Mouse (Mus musculus) CH12.LX (cell line): ENCODE results near the gene Dgcr2. TPM values are rescaled to one million over a fixed set of nuclear protein-coding genes. Genes with fewer than 3 reads are reported as not detected.

Experiments
- DNase-seq: peaks from one replicate; pipeline ENCODE4 v3.0.0-alpha.2; 2013; ENCODE audit errors: extremely low read depth
- H3K27ac ChIP-seq: 2 replicates; pipeline ENCODE4 v1.5.1; 2012; ENCODE audit warnings: low read depth, mild to moderate bottlenecking, control low read depth, moderate library complexity; ENCODE audit not compliant: insufficient read depth
- H3K27me3 ChIP-seq: replicated peaks from 2 replicates; pipeline ENCODE3; 2012; ENCODE audit warnings: inconsistent platforms
- H3K36me3 ChIP-seq, 2 experiments: replicated peaks in 1 of 2; 2 replicates each; pipeline versions ENCODE3 to v1.6.1; 2012; ENCODE audit warnings: inconsistent platforms in 1 of 2, low read length in 1 of 2, mild to moderate bottlenecking in 1 of 2, mixed read lengths in 1 of 2, moderate library complexity in 1 of 2; ENCODE audit not compliant: control insufficient read depth in 1 of 2, insufficient read depth in 1 of 2
- H3K4me1 ChIP-seq, 2 experiments: 2 replicates each; pipeline ENCODE4 v1.6.1; 2012; ENCODE audit warnings: inconsistent platforms in 1 of 2, moderate library complexity in 1 of 2; ENCODE audit not compliant: insufficient read depth in 2 of 2, control insufficient read depth in 1 of 2
- H3K4me2 ChIP-seq: 2 replicates; pipeline ENCODE4 v1.6.1; 2012; ENCODE audit warnings: low read depth, mild to moderate bottlenecking, control low read depth; ENCODE audit not compliant: poor library complexity, insufficient read depth, severe bottlenecking
- H3K4me3 ChIP-seq, 3 experiments: fragments of 150-350 bp in 1 of 3; sonication (generic) in 1 of 3; replicated peaks in 1 of 3; 2 replicates each; pipeline versions ENCODE3 to v1.5.1; 2011 to 2012; ENCODE audit warnings: low read depth in 2 of 3, low read length in 2 of 3, mild to moderate bottlenecking in 2 of 3, moderate library complexity in 2 of 3, control low read depth in 1 of 3, improper control_type of control experiment in 1 of 3, inconsistent platforms in 1 of 3, mixed read lengths in 1 of 3; ENCODE audit not compliant: poor library complexity in 1 of 3
- H3K79me2 ChIP-seq: replicated peaks from 2 replicates; pipeline ENCODE4 v1.6.1; 2012; ENCODE audit warnings: mild to moderate bottlenecking, moderate library complexity; ENCODE audit not compliant: control insufficient read depth, poor library complexity, insufficient read depth, severe bottlenecking; ENCODE audit errors: extremely low read depth
- H3K9ac ChIP-seq: 2 replicates; pipeline ENCODE4 v1.6.1; 2012; ENCODE audit warnings: low read depth, mild to moderate bottlenecking, control low read depth, moderate library complexity; ENCODE audit not compliant: insufficient read depth
- H3K9me3 ChIP-seq: replicated peaks from 2 replicates; pipeline ENCODE3; 2012; ENCODE audit warnings: low read length, inconsistent platforms, mixed read lengths
- CTCF ChIP-seq, 2 experiments: IDR thresholded peaks in 1 of 2; conservative IDR thresholded peaks in 1 of 2; 2 replicates each; pipeline ENCODE4 v1.5.1; 2011 to 2012; ENCODE audit warnings: low read depth in 2 of 2, low read length in 2 of 2, improper control_type of control experiment in 1 of 2, inconsistent platforms in 1 of 2, mild to moderate bottlenecking in 1 of 2, moderate library complexity in 1 of 2
- ELF1 ChIP-seq: IDR thresholded peaks from 2 replicates; pipeline ENCODE4 v1.6.1; 2014; ENCODE audit warnings: low read depth, mild to moderate bottlenecking, inconsistent platforms, low read length, improper control_type of control experiment
- ETS1 ChIP-seq: conservative IDR thresholded peaks from 2 replicates; pipeline ENCODE4 v1.6.1; 2012; ENCODE audit warnings: low read depth, mild to moderate bottlenecking, inconsistent platforms, low read length, improper control_type of control experiment, moderate library complexity
- HCFC1 ChIP-seq: IDR thresholded peaks from 2 replicates; pipeline ENCODE4 v1.6.1; 2012; ENCODE audit warnings: low read depth, mild to moderate bottlenecking, inconsistent platforms, low read length, improper control_type of control experiment
- JUND ChIP-seq: conservative IDR thresholded peaks from 2 replicates; pipeline ENCODE4 v1.6.1; 2011; ENCODE audit warnings: low read depth, low read length, improper control_type of control experiment
- MAFK ChIP-seq: IDR thresholded peaks from 2 replicates; pipeline ENCODE4 v1.6.1; 2011; ENCODE audit warnings: low read length, improper control_type of control experiment; ENCODE audit not compliant: insufficient replicate concordance
- MAX ChIP-seq: IDR thresholded peaks from 2 replicates; pipeline ENCODE4 v1.6.1; 2011; ENCODE audit warnings: low read length, improper control_type of control experiment
- MAZ ChIP-seq: IDR thresholded peaks from 2 replicates; pipeline ENCODE4 v1.6.1; 2012; ENCODE audit warnings: low read depth, mild to moderate bottlenecking, inconsistent platforms, low read length, improper control_type of control experiment, moderate library complexity
- MEF2A ChIP-seq: IDR thresholded peaks from 2 replicates; pipeline ENCODE4 v1.6.1; 2014; ENCODE audit warnings: low read depth, mild to moderate bottlenecking, inconsistent platforms, low read length, improper control_type of control experiment, borderline replicate concordance
- MXI1 ChIP-seq: IDR thresholded peaks from 2 replicates; pipeline ENCODE4 v1.6.1; 2011; ENCODE audit warnings: mild to moderate bottlenecking, low read depth, low read length, improper control_type of control experiment
- NRF1 ChIP-seq: IDR thresholded peaks from 2 replicates; pipeline ENCODE4 v1.6.1; 2014; ENCODE audit warnings: low read depth, mild to moderate bottlenecking, inconsistent platforms, low read length, improper control_type of control experiment, moderate library complexity
- PAX5 ChIP-seq: IDR thresholded peaks from 2 replicates; pipeline ENCODE4 v1.6.1; 2012; ENCODE audit warnings: low read length, inconsistent platforms, mixed read lengths
- POLR2A ChIP-seq: IDR thresholded peaks from 2 replicates; pipeline ENCODE4 v1.6.1; 2011; ENCODE audit warnings: low read depth, mild to moderate bottlenecking, improper control_type of control experiment, low read length
- POLR2AphosphoS2 ChIP-seq: IDR thresholded peaks from 2 replicates; pipeline ENCODE4 v1.6.1; 2011; ENCODE audit warnings: low read depth, low read length, improper control_type of control experiment
- RAD21 ChIP-seq: IDR thresholded peaks from 2 replicates; pipeline ENCODE4 v1.6.1; 2011; ENCODE audit warnings: low read depth, mild to moderate bottlenecking, low read length, improper control_type of control experiment, moderate library complexity
- SIN3A ChIP-seq: IDR thresholded peaks from 2 replicates; pipeline ENCODE4 v1.6.1; 2012; ENCODE audit warnings: low read length, improper control_type of control experiment, inconsistent platforms
- SMC3 ChIP-seq: IDR thresholded peaks from 2 replicates; pipeline ENCODE4 v1.6.1; 2011; ENCODE audit warnings: low read depth, low read length, improper control_type of control experiment
- USF2 ChIP-seq: conservative IDR thresholded peaks from 2 replicates; pipeline ENCODE4 v1.6.1; 2011; ENCODE audit warnings: low read depth, low read length, improper control_type of control experiment
- ZC3H11A ChIP-seq: IDR thresholded peaks from 2 replicates; pipeline ENCODE4 v1.6.1; 2012; ENCODE audit warnings: low read depth, mild to moderate bottlenecking, inconsistent platforms, low read length, improper control_type of control experiment
- dilution Hi-C: fragments of 300-500 bp; cut with MboI; formaldehyde crosslinking; loops from 2 replicates; pipeline ENCODE4 v1.14.3; 2020; ENCODE audit warnings: low sequenced_read_pairs; ENCODE audit not compliant: extremely low pct_unique_long_range_greater_than_20kb, extremely low pct_ligation_motif_present
- in situ Hi-C: fragments of 300-500 bp; cut with MboI; formaldehyde crosslinking; loops from 3 replicates; pipeline ENCODE4 v1.14.3; 2019; ENCODE audit warnings: low sequenced_read_pairs, low pct_ligation_motif_present, low pct_unique_long_range_greater_than_20kb, mixed read lengths
- polyA plus RNA-seq: library from polyadenylated mRNA; unstranded; fragments of >175 nt; gene quantifications from 2 replicates; pipeline ENCODE4 v1.2.1, GENCODE M21; 2012; ENCODE audit warnings: low read depth; ENCODE audit not compliant: insufficient read length
- total RNA-seq, 2 experiments: library from RNA; depleted of rRNA; stranded (reverse); fragments of 300-350 nt in 1 of 2; fragments of >200 nt in 1 of 2; gene quantifications; 2 replicates each; pipeline ENCODE4 v1.2.3; 2012 to 2014

The Dgcr2 gene
- total and polyA plus RNA-seq, 3 experiments: 41.5 to 54.8 (median 48.0) TPM

GRCm38 (mm10) chr16:17876096-17876495 lies 22.3 kb downstream of the Dgcr2 start:
- peaks cover 0 to 3% of the 10 kb centered on the region in 2 experiments; a peak in 1 of 4 replicates for H3K4me1 ChIP-seq
- no peak overlapping the region for H3K9ac ChIP-seq
- H3K27ac ChIP-seq: no peak overlapping the region
- peaks cover 22 to 80% of the 10 kb centered on the region in 2 experiments for H3K36me3 ChIP-seq
- DNase-seq: no peak
- in situ Hi-C loops (no loop called here), dilution Hi-C loops (no loop called here)
- no peaks in the 10 kb centered on the region for H3K27me3 ChIP-seq
- no peak overlapping the region for H3K4me3 ChIP-seq
- TF ChIP-seq POLR2AphosphoS2 (no peak), ELF1 (no peak), MAFK (no peak), POLR2A (no peak), ZC3H11A (no peak), MXI1 (no peak), SIN3A (no peak), NRF1 (no peak), MEF2A (no peak), USF2 (no peak), SMC3 (no peak), PAX5 (no peak), ETS1 (no peak), MAZ (no peak), MAX (no peak)
- no peak overlapping the region for H3K4me2 ChIP-seq
- peaks cover 11% of the 10 kb centered on the region for H3K9me3 ChIP-seq
- H3K79me2 ChIP-seq: peaks cover 32% of the 10 kb centered on the region

GRCm38 (mm10) chr16:17875174-17875573 lies 23.2 kb downstream of the Dgcr2 start:
- Histone ChIP-seq H3K9ac (no peak overlapping the region), H3K79me2 (peaks cover 32% of the 10 kb centered on the region), H3K36me3 (peaks cover 25 to 81% of the 10 kb centered on the region in 2 experiments), H3K4me1 (peaks cover 0 to 9% of the 10 kb centered on the region in 2 experiments; a peak in 2 of 4 replicates), H3K27me3 (no peaks in the 10 kb centered on the region), H3K9me3 (peaks cover 11% of the 10 kb centered on the region), H3K4me3 (no peak overlapping the region), H3K4me2 (no peak overlapping the region), H3K27ac (no peak overlapping the region)
- dilution Hi-C loops (no loop called here), in situ Hi-C loops (no loop called here)
- TF ChIP-seq ZC3H11A: no peak
- TF ChIP-seq HCFC1: no peak
- TF ChIP-seq SMC3: no peak
- TF ChIP-seq RAD21: no peak
- TF ChIP-seq JUND: no peak
- TF ChIP-seq POLR2AphosphoS2: no peak
- no peak for TF ChIP-seq CTCF (conservative IDR thresholded peaks at IDR 0.05 in 1 of 2, IDR thresholded peaks at IDR 0.05 in 1 of 2; ENCODE audit: low read depth in 2 of 2, low read length in 2 of 2)
- no peak for DNase-seq
